Mouse (Mus musculus): ENCODE measurements around the gene Sec1. TPM values are rescaled to one million over a fixed set of nuclear protein-coding genes. Genes with fewer than 3 reads are reported as not detected.

The Sec1 gene
- polyA plus RNA-seq, 1 experiment from 2014 or later, result 0.22 TPM

- no peak for ATAC-seq (ENCODE audit: low FRiP score, low TSS enrichment)
- Histone ChIP-seq H3K27ac (ENCODE audit: low read length) (no peak overlapping the region), H3K9me3 (ENCODE audit: low read length) (no peaks in the 10 kb centered on the region), H3K9ac (replicated peaks; ENCODE audit: low read length) (no peak overlapping the region), H3K4me2 (replicated peaks; ENCODE audit: low read depth, low read length) (no peak overlapping the region), H3K27me3 (ENCODE audit: insufficient read depth, low read length) (no peaks in the 10 kb centered on the region), H3K4me1 (ENCODE audit: insufficient read depth, low read length) (peaks cover 12% of the 10 kb centered on the region), H3K36me3 (ENCODE audit: insufficient read depth, low read length) (peaks cover 57% of the 10 kb centered on the region), H3K4me3 (ENCODE audit: low read length) (no peak overlapping the region)
- WGBS, result 87% methylated on average over 10 of the region's 10 CpGs
These were observed 32.2 kb upstream of the Sec1 start for GRCm38 (mm10) chr7:45726419-45726818.

GRCm38 (mm10) chr7:45725713-45726112 is 31.5 kb upstream of the Sec1 start, which contains the start of gene Spaca4:
Gene Spaca4, minus strand, starts transcription at chr7:45725813.
- Histone ChIP-seq H3K4me2 (replicated peaks; ENCODE audit: low read depth, low read length) (no peak within 1 kb of the TSS), H3K4me1 (ENCODE audit: insufficient read depth, low read length) (peaks cover 6% of the 10 kb centered on the region), H3K27me3 (ENCODE audit: insufficient read depth, low read length) (no peaks in the 10 kb centered on the region), H3K4me3 (ENCODE audit: low read length) (no peak within 1 kb of the TSS), H3K9ac (replicated peaks; ENCODE audit: low read length) (no peak within 1 kb of the TSS), H3K36me3 (ENCODE audit: insufficient read depth, low read length) (peaks cover 64% of the 10 kb centered on the region), H3K9me3 (ENCODE audit: low read length) (no peaks in the 10 kb centered on the region), H3K27ac (ENCODE audit: low read length) (no peak within 1 kb of the TSS)
- no peak for ATAC-seq (ENCODE audit: low FRiP score, low TSS enrichment)
- WGBS, result 90% methylated on average over 11 of the region's 11 CpGs

- H3K4me2 ChIP-seq (replicated peaks; ENCODE audit: low read depth, low read length), result no peak overlapping the region
- ATAC-seq (ENCODE audit: low FRiP score, low TSS enrichment), result no peak
- no peaks in the 10 kb centered on the region for H3K9me3 ChIP-seq (ENCODE audit: low read length)
- H3K4me3 ChIP-seq (ENCODE audit: low read length), result no peak overlapping the region
- H3K36me3 ChIP-seq (ENCODE audit: insufficient read depth, low read length), result peaks cover 70% of the 10 kb centered on the region
- 96% methylated on average over 9 of the region's 9 CpGs for WGBS
- H3K9ac ChIP-seq (replicated peaks; ENCODE audit: low read length), result no peak overlapping the region
- H3K27ac ChIP-seq (ENCODE audit: low read length), result no peak overlapping the region
- H3K4me1 ChIP-seq (ENCODE audit: insufficient read depth, low read length), result peaks cover under 1% of the 10 kb centered on the region; the same call in 1 of the 2 replicates
- H3K27me3 ChIP-seq (ENCODE audit: insufficient read depth, low read length), result no peaks in the 10 kb centered on the region
These were observed 30.9 kb upstream of the Sec1 start for GRCm38 (mm10) chr7:45725151-45725550.

DNA sequence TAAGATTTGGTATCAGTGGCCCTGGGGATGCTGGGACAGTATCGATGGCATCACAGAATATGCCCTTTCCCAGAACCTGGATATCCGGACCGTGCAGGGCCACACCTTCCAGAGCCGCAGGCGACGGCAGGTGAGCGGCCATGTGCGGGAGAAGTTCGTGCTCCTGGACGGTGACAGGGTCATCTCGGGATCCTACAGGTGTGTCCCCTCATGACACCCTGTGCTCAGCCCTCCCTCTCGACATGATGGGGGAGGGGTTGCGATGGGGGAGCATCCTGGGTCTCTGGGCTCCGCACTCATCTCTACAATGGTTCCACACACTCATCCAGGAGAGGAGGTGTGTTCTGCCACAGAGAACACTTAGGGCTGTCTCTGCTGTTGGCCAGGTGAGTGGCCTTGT is 29.6 kb upstream of the Sec1 start:
- Histone ChIP-seq H3K27me3 (ENCODE audit: insufficient read depth, low read length) (no peaks in the 10 kb centered on the region), H3K9ac (replicated peaks; ENCODE audit: low read length) (no peak overlapping the region), H3K4me3 (ENCODE audit: low read length) (no peak overlapping the region), H3K4me2 (replicated peaks; ENCODE audit: low read depth, low read length) (no peak overlapping the region), H3K36me3 (ENCODE audit: insufficient read depth, low read length) (peaks cover 78% of the 10 kb centered on the region), H3K4me1 (ENCODE audit: insufficient read depth, low read length) (peaks cover 12% of the 10 kb centered on the region), H3K9me3 (ENCODE audit: low read length) (no peaks in the 10 kb centered on the region), H3K27ac (ENCODE audit: low read length) (no peak overlapping the region)
- WGBS, result 90% methylated on average over 14 of the region's 14 CpGs
- ATAC-seq (ENCODE audit: low FRiP score, low TSS enrichment), result no peak

DNA sequence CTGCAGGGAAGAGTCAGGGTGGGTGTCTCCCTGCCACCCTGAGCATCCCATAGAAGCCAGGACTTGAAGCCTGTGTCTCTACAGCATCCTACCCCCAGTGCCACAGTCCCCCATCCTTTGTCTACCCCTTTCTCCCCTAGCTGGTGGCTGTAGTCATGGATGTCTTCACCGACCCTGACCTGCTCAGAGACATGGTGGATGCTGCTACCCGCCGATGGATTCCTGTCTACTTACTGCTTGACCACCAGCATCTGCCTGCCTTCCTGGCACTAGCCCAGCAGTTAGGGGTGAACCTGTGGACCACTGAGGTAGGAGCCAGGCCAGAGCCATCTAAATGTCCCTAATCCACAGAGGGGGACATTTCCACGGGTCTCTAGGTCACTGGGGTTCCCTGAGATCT is 29.1 kb upstream of the Sec1 start:
- no peak overlapping the region for H3K4me3 ChIP-seq (ENCODE audit: low read length)
- peaks cover 77% of the 10 kb centered on the region for H3K36me3 ChIP-seq (ENCODE audit: insufficient read depth, low read length)
- peaks cover 12% of the 10 kb centered on the region for H3K4me1 ChIP-seq (ENCODE audit: insufficient read depth, low read length)
- H3K27me3 ChIP-seq (ENCODE audit: insufficient read depth, low read length), result no peaks in the 10 kb centered on the region
- H3K4me2 ChIP-seq (replicated peaks; ENCODE audit: low read depth, low read length), result no peak overlapping the region
- 89% methylated on average over 4 of the region's 4 CpGs for WGBS
- no peaks in the 10 kb centered on the region for H3K9me3 ChIP-seq (ENCODE audit: low read length)
- no peak overlapping the region for H3K9ac ChIP-seq (replicated peaks; ENCODE audit: low read length)
- ATAC-seq (ENCODE audit: low FRiP score, low TSS enrichment), result no peak
- H3K27ac ChIP-seq (ENCODE audit: low read length), result no peak overlapping the region

- H3K27ac ChIP-seq (ENCODE audit: low read length), result no peak overlapping the region
- H3K36me3 ChIP-seq (ENCODE audit: insufficient read depth, low read length), result peaks cover 77% of the 10 kb centered on the region
- no peaks in the 10 kb centered on the region for H3K27me3 ChIP-seq (ENCODE audit: insufficient read depth, low read length)
- ATAC-seq (ENCODE audit: low FRiP score, low TSS enrichment), result no peak
- peaks cover 12% of the 10 kb centered on the region for H3K4me1 ChIP-seq (ENCODE audit: insufficient read depth, low read length)
- no peak overlapping the region for H3K4me2 ChIP-seq (replicated peaks; ENCODE audit: low read depth, low read length)
- H3K9me3 ChIP-seq (ENCODE audit: low read length), result no peaks in the 10 kb centered on the region
- no peak overlapping the region for H3K9ac ChIP-seq (replicated peaks; ENCODE audit: low read length)
- WGBS, result 46% methylated on average over 13 of the region's 13 CpGs
- no peak overlapping the region for H3K4me3 ChIP-seq (ENCODE audit: low read length)
These were observed 28.1 kb upstream of the Sec1 start for GRCm38 (mm10) chr7:45722348-45722713.

DNA sequence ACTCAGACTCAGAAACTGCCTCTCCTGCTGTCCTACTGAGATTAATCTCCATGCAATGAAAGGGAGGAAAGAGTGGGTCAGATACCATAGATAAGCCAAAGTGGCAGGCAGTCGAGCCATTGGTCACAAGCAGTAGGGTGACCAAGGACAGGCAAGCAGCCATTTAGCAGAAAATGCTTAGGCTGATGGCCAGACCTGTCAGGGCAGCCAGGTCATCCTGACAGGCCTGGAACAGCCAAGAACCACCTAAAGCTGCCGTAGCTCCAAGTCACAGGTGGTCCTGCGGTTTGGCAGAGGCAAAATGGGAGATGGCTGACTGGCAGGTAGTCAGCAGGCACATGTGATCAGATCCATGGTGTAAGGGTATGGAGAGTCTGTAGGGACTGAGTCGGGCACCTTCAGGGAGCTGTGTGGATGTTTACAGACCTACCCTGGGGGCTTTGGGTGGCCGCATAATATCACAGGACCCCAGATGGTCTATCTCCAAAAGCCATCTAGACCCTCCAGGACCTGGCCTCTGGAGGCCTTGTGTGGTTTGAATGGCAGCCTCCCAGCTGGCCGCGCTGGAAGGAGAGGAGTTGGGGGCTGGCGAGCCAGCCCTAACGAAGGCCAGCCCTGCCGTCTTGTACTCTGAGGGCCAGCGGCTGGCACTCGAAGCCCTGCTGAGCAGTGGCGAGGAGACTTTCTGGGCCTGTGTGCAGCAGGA is 27.6 kb upstream of the Sec1 start:
- H3K4me3 ChIP-seq (ENCODE audit: low read length), result no peak overlapping the region
- peaks cover 17% of the 10 kb centered on the region for H3K4me1 ChIP-seq (ENCODE audit: insufficient read depth, low read length)
- 57% methylated on average over 13 of the region's 13 CpGs for whole genome bisulfite sequencing
- H3K4me2 ChIP-seq (replicated peaks; ENCODE audit: low read depth, low read length), result no peak overlapping the region
- no peaks in the 10 kb centered on the region for H3K27me3 ChIP-seq (ENCODE audit: insufficient read depth, low read length)
- H3K9ac ChIP-seq (replicated peaks; ENCODE audit: low read length), result no peak overlapping the region
- H3K9me3 ChIP-seq (ENCODE audit: low read length), result no peaks in the 10 kb centered on the region
- H3K27ac ChIP-seq (ENCODE audit: low read length), result no peak overlapping the region
- peaks cover 72% of the 10 kb centered on the region for H3K36me3 ChIP-seq (ENCODE audit: insufficient read depth, low read length)
- no peak for ATAC-seq (ENCODE audit: low FRiP score, low TSS enrichment)

GRCm38 (mm10) chr7:45721234-45721571 is 27.0 kb upstream of the Sec1 start:
- no peak overlapping the region for H3K4me2 ChIP-seq (replicated peaks; ENCODE audit: low read depth, low read length)
- no peak overlapping the region for H3K4me3 ChIP-seq (ENCODE audit: low read length)
- peaks cover 23% of the 10 kb centered on the region for H3K4me1 ChIP-seq (ENCODE audit: insufficient read depth, low read length)
- no peaks in the 10 kb centered on the region for H3K27me3 ChIP-seq (ENCODE audit: insufficient read depth, low read length)
- no peak overlapping the region for H3K27ac ChIP-seq (ENCODE audit: low read length)
- 84% methylated on average over 7 of the region's 7 CpGs for WGBS
- peaks cover 66% of the 10 kb centered on the region for H3K36me3 ChIP-seq (ENCODE audit: insufficient read depth, low read length)
- no peak for ATAC-seq (ENCODE audit: low FRiP score, low TSS enrichment)
- H3K9me3 ChIP-seq (ENCODE audit: low read length), result no peaks in the 10 kb centered on the region
- H3K9ac ChIP-seq (replicated peaks; ENCODE audit: low read length), result no peak overlapping the region

- Histone ChIP-seq H3K4me1 (ENCODE audit: insufficient read depth, low read length) (peaks cover 29% of the 10 kb centered on the region), H3K9ac (replicated peaks; ENCODE audit: low read length) (no peak within 1 kb of the TSS), H3K4me3 (ENCODE audit: low read length) (no peak within 1 kb of the TSS), H3K36me3 (ENCODE audit: insufficient read depth, low read length) (peaks cover 60% of the 10 kb centered on the region), H3K4me2 (replicated peaks; ENCODE audit: low read depth, low read length) (no peak within 1 kb of the TSS), H3K27me3 (ENCODE audit: insufficient read depth, low read length) (no peaks in the 10 kb centered on the region), H3K9me3 (ENCODE audit: low read length) (no peaks in the 10 kb centered on the region), H3K27ac (ENCODE audit: low read length) (no peak within 1 kb of the TSS)
- 81% methylated on average over 14 of the region's 14 CpGs for WGBS
- ATAC-seq (ENCODE audit: low FRiP score, low TSS enrichment), result no peak
These were observed 26.4 kb upstream of the Sec1 start, which contains the start of gene Fam83e for GRCm38 (mm10) chr7:45720413-45721233. Gene Fam83e, plus strand, starts transcription at chr7:45721212.

All from kidney, embryonic 16.5 days (tissue).